Mouse (Mus musculus) heart, postnatal 14 days (tissue): ENCODE measurements around the gene Cd200r2. TPM values are rescaled to one million over a fixed set of nuclear protein-coding genes. Genes with fewer than 3 reads are reported as not detected.
A peak's percentile ranks its signal among the peaks of the same experiment; 100 is the strongest.
"Not testable (repeated sequence)": the region's sequence is repeated elsewhere in the genome, so short reads cannot be mapped to it uniquely, and the experiment has no call there.

ENCODE experiments used
- DNase-seq, 2 experiments: peaks; one replicate each; pipeline ENCODE4 v3.0.0; 2021 to 2022
- intact Hi-C: fragments of 180-260 bp; cut with DNase I; formaldehyde crosslinking; loops from one replicate; pipeline ENCODE4 v1.15.1; 2025
- long read RNA-seq, 2 experiments: library from polyadenylated mRNA; stranded (forward); transcript quantifications; one replicate each; pipeline ENCODE4 v2.0.0; 2021
- total RNA-seq, 2 experiments: library from RNA; stranded (reverse); gene quantifications; 2 replicates each; pipeline ENCODE4 v1.2.3; 2021

Cd200r2 gene
- not detected for total RNA-seq
- long read RNA-seq, experiment 1: 0 reads
- long read RNA-seq, experiment 2: 0 reads

- intact Hi-C loops: loop anchor here (5.0 kb wide), 1 partner anchor 54 kb away; the partner anchor contains the start of gene Cd200r4
- DNase-seq: no peak
Observed at GRCm38 (mm10) chr16:44866797-44867196, at the start of gene Cd200r2. Cd200r2 (plus strand) TSS chr16:44867097.

- intact Hi-C loops: no loop called here
- no peak for DNase-seq
Observed at GRCm38 (mm10) chr16:44818010-44818409, 48.9 kb upstream of the Cd200r2 start.

- no peak for DNase-seq
- intact Hi-C loops: no loop called here
Observed at GRCm38 (mm10) chr16:44820545-44820944, 46.4 kb upstream of the Cd200r2 start.

- intact Hi-C loops: loop anchor here (10.0 kb wide), 1 partner anchor 83 kb away; no protein-coding TSS in a partner anchor
- DNase-seq: no peak
Observed at GRCm38 (mm10) chr16:44832286-44832685, 34.6 kb upstream of the Cd200r2 start.

- DNase-seq: not testable (repeated sequence)
- intact Hi-C loops: loop anchor here (10.0 kb wide), 1 partner anchor 82 kb away; no protein-coding TSS in a partner anchor
Observed at GRCm38 (mm10) chr16:44833189-44833588, 33.7 kb upstream of the Cd200r2 start.

GRCm38 (mm10) chr16:44875178-44875577 is 8.3 kb downstream of the Cd200r2 start:
- no peak for DNase-seq
- intact Hi-C loops: no loop called here

GRCm38 (mm10) chr16:44876625-44877024 is 9.7 kb downstream of the Cd200r2 start:
- DNase-seq: no peak
- intact Hi-C loops: no loop called here

- intact Hi-C loops: no loop called here
- DNase-seq: no peak
Observed at GRCm38 (mm10) chr16:44877595-44877994, 10.7 kb downstream of the Cd200r2 start.

GRCm38 (mm10) chr16:44890814-44891213 is 23.9 kb downstream of the Cd200r2 start:
- intact Hi-C loops: no loop called here
- no peak for DNase-seq

- intact Hi-C loops: no loop called here
- no peak for DNase-seq
Observed at GRCm38 (mm10) chr16:44932016-44932415, 65.1 kb downstream of the Cd200r2 start.

- DNase-seq: no peak
- intact Hi-C loops: no loop called here
Observed at GRCm38 (mm10) chr16:44943468-44943867, 76.6 kb downstream of the Cd200r2 start, which contains the start of gene Cd200r3. Cd200r3 (plus strand) TSS chr16:44943678.

- no peak for DNase-seq
- intact Hi-C loops: no loop called here
Observed at GRCm38 (mm10) chr16:44951360-44952114, 84.6 kb downstream of the Cd200r2 start.

GRCm38 (mm10) chr16:44962296-44962695 is 95.4 kb downstream of the Cd200r2 start:
- intact Hi-C loops: loop anchor here (5.0 kb wide), 1 partner anchor 125 kb away; no protein-coding TSS in a partner anchor
- no peak for DNase-seq

GRCm38 (mm10) chr16:44962777-44963176 is 95.9 kb downstream of the Cd200r2 start:
- DNase-seq: peak in 1 of 2 experiments; percentile 6
- intact Hi-C loops: loop anchor here (5.0 kb wide), 1 partner anchor 125 kb away; no protein-coding TSS in a partner anchor

- intact Hi-C loops: loop anchor here (5.0 kb wide), 1 partner anchor 123 kb away; no protein-coding TSS in a partner anchor
- DNase-seq: no peak
Observed at GRCm38 (mm10) chr16:44964526-44965374, 97.9 kb downstream of the Cd200r2 start.

GRCm38 (mm10) chr16:44965428-44965827 is 98.5 kb downstream of the Cd200r2 start:
- DNase-seq: no peak
- intact Hi-C loops: no loop called here

Other genes starting within 250 kb of the Cd200r2 start
- 1 to 10 TPM; 4.6 to 7.2 TPM for gene Nepro, start 142.8 kb upstream of the Cd200r2 start, total RNA-seq
- gene Gtpbp8, start 120.7 kb upstream of the Cd200r2 start, total RNA-seq: 10 to 100 TPM; 10.2 to 12.5 TPM
- gene Cd200r1, start 101.4 kb upstream of the Cd200r2 start, total RNA-seq: under 1 TPM; 0.33 to 0.66 TPM
- gene Cd200r4, start 55.4 kb upstream of the Cd200r2 start, total RNA-seq: not detected
- gene Cd200r3, start 76.6 kb downstream of the Cd200r2 start, total RNA-seq: under 1 TPM in 1 of 2 experiments, not detected in 1; 0.22 TPM
- 100 to 1,000 TPM in 1 of 2 experiments, 10 to 100 TPM in 1; 95.7 to 117 TPM for gene Ccdc80, start 226.3 kb downstream of the Cd200r2 start, total RNA-seq